Mouse (Mus musculus) Muller cell, postnatal 12 days (primary cell): ENCODE data around the gene Pxk.

Source experiments
- DNase-seq: peaks from one replicate; pipeline ENCODE4 v3.0.0-alpha.2; 2015; ENCODE audit errors: inconsistent ontology term

Gene Pxk

DNA sequence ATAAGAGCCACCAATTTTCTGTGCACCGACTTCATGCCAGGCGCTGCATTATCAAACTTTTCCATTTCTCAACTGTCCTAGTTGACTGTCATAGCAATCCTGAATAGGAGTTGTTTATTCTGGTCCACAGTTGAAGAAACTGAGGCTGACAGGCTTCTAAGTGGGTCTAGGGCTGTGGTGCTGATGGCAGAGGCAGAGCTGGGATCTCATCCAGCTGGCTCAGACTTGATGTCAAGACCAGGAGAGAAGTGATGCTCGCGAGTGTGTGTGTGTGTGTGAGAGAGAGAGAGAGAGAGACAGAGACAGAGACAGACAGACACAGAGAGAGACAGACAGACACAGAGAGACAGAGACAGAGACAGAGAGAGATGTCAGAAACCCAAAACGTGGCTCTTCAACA, 102.8 kb downstream of the Pxk start:
- DNase-seq: no peak

DNA sequence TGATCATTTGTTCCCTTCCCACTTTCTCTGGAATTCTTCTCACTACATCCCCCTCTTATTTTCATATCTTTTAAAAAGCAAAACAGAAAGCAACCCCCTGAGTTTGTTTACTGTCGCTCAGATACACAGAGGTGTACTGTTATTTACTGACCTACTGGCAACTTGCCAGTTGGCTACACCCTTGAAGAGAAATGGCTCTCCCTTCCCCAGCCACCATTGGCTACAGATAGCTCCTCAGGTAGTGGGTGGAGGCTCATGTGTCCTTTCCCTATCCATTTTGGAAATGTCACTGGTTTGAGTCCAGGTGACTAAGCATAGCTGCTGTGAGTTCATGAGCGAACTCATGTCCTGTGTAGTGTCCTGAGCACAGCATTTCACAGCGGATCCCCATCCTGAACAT, 103.7 kb downstream of the Pxk start:
- no peak for DNase-seq

DNA sequence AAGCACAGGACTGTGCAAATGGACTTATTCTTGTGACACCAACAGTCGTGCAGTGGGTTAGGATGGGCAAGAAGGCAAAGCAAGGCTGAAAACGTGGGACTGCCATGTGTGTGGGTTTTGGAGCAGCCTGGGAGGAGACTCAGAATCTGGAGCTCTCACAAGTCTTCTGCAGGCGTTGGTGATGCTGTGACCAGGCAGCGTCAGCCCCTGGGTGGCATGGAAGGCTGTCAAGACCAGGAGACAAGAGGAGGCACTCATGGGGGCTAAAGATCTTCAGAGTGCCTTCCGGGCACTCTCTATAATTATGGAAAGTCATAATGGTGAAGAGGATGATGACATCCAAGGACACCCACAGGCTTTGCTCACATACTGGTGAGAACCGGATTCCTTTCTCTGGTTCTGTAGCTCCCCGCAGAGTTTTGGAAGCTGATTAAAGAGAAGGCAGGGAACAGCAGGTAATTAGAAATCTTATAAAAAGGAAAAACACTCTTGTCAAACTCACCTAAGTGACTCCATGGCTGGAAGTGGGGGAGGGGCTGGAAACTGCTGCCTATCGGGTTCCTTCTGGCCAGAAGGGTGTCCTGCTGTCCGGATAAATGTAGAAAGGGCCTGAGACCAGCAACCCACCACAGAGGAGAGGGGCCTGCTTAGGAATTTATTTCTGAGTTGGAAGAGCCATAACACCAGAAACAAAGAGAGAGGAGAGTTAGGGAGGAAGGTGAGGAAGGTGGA, 108.3 kb downstream of the Pxk start:
- DNase-seq: no peak

GRCm38 (mm10) chr14:8207105-8207504, 109.1 kb downstream of the Pxk start:
- DNase-seq: no peak

GRCm38 (mm10) chr14:8207543-8207942, 109.5 kb downstream of the Pxk start:
- no peak for DNase-seq

DNA sequence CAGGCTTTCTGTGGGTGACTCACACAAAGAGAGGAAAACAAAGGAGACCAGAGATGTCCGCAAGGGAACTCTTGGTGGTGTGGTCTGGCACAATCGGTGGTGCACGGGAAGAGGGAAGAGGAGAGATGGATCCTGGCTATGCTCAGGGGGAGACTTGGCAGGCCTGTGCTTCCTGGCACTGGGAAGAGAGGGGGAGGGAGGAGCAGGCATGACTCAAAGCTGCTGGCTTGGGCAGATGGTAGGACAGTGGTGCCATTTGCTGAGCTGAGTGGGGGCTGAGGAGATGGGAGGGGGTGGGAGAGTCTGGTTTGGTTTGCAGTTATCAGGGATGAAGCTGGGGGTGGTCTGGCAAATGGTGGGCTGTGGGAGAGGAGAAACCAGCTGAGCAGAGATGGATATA, 110.9 kb downstream of the Pxk start:
- peak; percentile 85 for DNase-seq

DNA sequence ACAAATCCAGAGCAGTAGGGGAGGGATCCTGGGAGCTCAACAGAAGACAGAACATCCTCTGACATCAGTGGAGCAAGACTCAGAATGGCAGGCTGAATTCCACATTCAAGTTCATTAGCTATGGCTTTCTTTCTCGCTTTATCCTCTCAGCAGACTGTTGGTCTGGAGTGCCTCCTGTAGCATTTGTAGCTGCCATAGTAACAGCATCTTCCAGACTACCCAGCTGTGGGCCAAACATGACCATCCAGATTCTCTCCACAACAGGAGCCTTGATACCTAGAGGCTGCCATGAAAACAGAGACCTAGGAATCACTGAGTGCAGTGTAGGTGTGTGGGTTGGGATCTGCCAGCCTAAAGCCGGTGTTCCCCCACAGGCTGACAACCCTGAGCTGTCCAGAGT, 111.9 kb downstream of the Pxk start:
- no peak for DNase-seq

DNA sequence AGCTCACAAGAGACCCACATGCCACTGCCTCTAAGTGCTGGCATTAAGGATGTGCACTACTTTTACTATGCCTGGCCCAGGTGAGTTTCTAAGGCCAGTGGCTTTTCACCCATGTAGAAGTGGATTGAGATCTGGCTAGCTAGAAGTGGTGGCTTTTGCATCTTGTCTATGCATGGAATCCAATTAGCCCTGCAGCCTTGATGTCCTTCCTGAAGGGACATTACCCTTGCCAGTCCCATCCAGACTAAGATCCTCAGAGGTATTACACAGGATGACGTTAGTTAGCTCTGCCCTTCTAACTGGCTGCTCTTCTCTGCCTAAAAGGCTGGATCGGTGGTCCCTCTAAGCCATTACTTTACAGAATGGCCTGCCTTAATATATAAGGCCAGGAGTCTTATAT, 115.0 kb downstream of the Pxk start:
- DNase-seq: no peak

DNA sequence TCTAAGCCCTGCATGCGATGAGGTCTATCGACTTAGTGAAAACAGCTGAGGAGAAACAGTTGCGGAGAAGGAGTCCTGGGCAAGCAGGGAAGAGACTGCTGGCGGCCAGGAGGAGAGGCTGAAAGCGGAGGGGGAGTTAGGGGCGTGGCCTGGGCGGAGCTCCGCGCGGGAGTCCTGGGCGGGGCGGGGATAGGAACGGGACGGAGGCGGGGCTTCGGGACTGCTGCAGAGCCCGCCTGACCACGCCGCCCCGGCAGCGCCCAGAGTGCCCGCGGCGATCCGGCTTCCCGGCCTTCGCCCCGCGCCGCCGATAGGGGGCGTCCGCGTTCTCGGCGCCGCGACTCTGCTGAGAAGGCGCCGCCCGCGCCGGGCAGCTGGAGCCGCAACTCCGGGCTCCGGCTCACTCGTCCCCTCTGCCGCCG, 115.8 kb downstream of the Pxk start, which contains the start of gene Kctd6:
Kctd6 (plus strand) TSS at position 338 of the 422 bp plus-strand sequence.
- peak; percentile 98 for DNase-seq
